Mouse (Mus musculus): ENCODE data around the gene Bag6. TPM values are rescaled to one million over a fixed set of nuclear protein-coding genes. Genes with fewer than 3 reads are reported as not detected.
A peak's percentile ranks its signal among the peaks of the same experiment; 100 is the strongest.

Bag6 gene
- polyA plus RNA-seq, 1 experiment = 271 TPM

DNA sequence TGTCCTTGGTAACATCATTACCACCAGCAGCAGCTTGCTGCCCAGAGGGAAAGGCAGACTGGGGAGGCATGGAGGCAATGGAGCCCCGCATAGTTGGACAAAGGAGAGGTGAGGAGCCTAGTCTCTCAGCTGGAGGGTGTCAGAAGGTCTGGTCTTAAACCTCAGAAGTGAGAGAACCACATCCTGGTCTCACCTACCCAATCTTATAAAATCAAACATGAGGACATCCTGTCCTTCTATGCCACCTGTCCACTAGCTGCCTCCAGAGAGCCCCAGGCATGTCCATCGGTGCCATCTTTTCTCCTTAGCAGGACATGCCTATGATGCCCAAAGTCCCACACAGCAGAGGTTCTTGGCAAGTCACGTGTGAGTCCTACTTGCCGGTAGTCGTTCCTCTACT lies 45.1 kb downstream of the Bag6 start:
- H3K79me2 ChIP-seq (ENCODE audit: control insufficient read depth, insufficient read depth) = no peaks in the 10 kb centered on the region
- H3ac ChIP-seq (ENCODE audit: control insufficient read depth, insufficient read length) = no peak overlapping the region
- H3K36me3 ChIP-seq (ENCODE audit: control insufficient read depth, insufficient read depth) = no peaks in the 10 kb centered on the region
- no peaks in the 10 kb centered on the region for H3K27me3 ChIP-seq (ENCODE audit: control insufficient read depth, insufficient read depth, insufficient read length)
- H3K4me3 ChIP-seq = no peak overlapping the region
- TF ChIP-seq MYOG (IDR thresholded peaks at IDR 0.05; ENCODE audit: control insufficient read depth in 1 of 3, insufficient read depth in 1 of 3, insufficient read length in 2 of 3, low read depth in 2 of 3) = no peak
- TF ChIP-seq REST (IDR thresholded peaks at IDR 0.05; ENCODE audit: insufficient read depth, insufficient read length) = no peak
- no peak for TF ChIP-seq USF1 (IDR thresholded peaks at IDR 0.05; ENCODE audit: low read depth)
- TF ChIP-seq CEBPB (IDR thresholded peaks at IDR 0.05; ENCODE audit: insufficient read depth, poor library complexity, severe bottlenecking) = no peak
- TF ChIP-seq POLR2AphosphoS2 (IDR thresholded peaks at IDR 0.05; ENCODE audit: insufficient read length, low read depth) = no peak
- TF ChIP-seq TCF12 (IDR thresholded peaks at IDR 0.05; ENCODE audit: insufficient read depth, poor library complexity, severe bottlenecking) = no peak
- no peak for TF ChIP-seq E2F4 (IDR thresholded peaks at IDR 0.05; ENCODE audit: insufficient read depth)
- no peak for TF ChIP-seq MYOD1 (IDR thresholded peaks at IDR 0.05; ENCODE audit: control insufficient read depth in 1 of 3, insufficient read length in 2 of 3, low read depth in 2 of 3)
- no peak for TF ChIP-seq SRF (IDR thresholded peaks at IDR 0.05; ENCODE audit: control insufficient read depth, insufficient read length, low read depth)
- no peak for TF ChIP-seq POLR2A (IDR thresholded peaks at IDR 0.05; ENCODE audit: insufficient read length, low read depth)
- TF ChIP-seq TCF3 (IDR thresholded peaks at IDR 0.05; ENCODE audit: insufficient read length, low read depth) = no peak
- TF ChIP-seq MAX (IDR thresholded peaks at IDR 0.05; ENCODE audit: low read depth) = no peak
- no peak overlapping the region for H3K4me2 ChIP-seq (ENCODE audit: low read depth)

DNA sequence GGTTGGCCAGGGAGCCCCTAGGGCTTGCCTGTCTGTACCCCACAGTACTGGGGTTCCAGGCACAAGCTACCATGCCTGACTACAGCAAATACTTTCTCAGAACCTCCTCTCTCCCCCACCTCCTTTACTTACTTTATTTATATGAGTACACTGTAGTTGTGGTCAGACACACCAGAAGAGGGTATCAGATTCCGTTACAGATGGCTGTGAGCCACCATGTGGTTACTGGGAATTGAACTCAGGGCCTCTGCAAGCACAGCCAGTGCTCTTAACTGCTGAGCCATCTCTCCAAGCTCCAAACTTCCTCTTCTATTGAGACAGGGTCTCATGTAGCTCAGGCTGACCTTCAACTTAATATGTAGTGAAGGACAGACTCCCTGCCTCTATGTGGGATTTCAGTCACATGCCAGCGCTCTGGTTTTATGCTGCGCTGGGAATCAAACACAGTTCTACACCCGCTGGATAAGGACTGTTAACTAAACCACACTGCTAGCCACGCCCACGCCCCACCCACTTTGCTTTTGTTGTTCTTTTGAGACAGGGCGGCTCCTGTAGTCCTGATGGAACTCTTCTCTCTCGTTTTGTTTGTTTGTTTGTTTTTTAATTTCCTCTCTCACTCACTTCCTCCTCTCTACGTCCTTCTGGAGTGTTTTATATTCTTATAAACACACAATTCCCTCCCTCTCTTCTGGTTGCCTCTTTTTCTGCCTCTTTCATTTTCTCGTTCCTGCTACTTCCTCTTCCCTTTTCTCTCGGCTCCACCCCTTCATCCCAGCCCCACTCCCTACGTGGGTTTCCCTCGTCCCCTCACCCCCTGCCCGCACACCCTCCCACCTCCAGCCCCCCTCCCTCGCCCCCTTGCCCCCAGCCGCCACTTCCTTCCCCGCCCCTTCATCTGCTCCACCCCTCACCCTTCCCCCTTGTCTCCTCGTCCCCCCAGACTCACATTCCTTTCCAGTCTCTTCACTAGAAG lies 50.9 kb downstream of the Bag6 start:
- Histone ChIP-seq H3K27me3 (ENCODE audit: control insufficient read depth, insufficient read depth, insufficient read length) (no peaks in the 10 kb centered on the region), H3K79me2 (ENCODE audit: control insufficient read depth, insufficient read depth) (no peaks in the 10 kb centered on the region), H3K36me3 (ENCODE audit: control insufficient read depth, insufficient read depth) (no peaks in the 10 kb centered on the region), H3K4me2 (ENCODE audit: low read depth) (peak overlapping the region; percentile 68), H3ac (ENCODE audit: control insufficient read depth, insufficient read length) (no peak overlapping the region), H3K4me3 (peak overlapping the region; percentile 29)
- TF ChIP-seq MYOD1 (IDR thresholded peaks at IDR 0.05; ENCODE audit: control insufficient read depth in 1 of 3, insufficient read length in 2 of 3, low read depth in 2 of 3) (no peak), SRF (IDR thresholded peaks at IDR 0.05; ENCODE audit: control insufficient read depth, insufficient read length, low read depth) (no peak), POLR2A (IDR thresholded peaks at IDR 0.05; ENCODE audit: insufficient read length, low read depth) (peak; percentile 38)

DNA sequence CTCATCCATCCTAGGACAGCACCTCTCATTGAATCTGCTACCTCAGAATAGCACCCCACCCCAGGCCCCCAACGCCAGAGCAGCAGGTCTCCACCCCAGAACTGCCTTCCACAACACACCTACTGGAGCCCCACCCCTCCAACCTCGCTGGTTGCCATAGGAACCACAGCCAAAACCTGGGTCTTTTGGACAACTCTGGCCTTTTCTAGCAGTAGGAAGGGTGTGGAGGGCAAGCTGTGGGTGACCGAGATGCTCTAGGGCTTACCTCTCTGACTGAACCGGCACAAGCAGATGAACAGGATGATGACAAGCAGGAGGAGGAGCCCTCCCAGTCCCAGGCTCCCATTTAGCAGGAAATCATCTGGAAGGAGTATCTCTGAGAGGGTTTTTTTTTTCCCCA lies 51.7 kb downstream of the Bag6 start:
- no peak overlapping the region for H3ac ChIP-seq (ENCODE audit: control insufficient read depth, insufficient read length)
- no peaks in the 10 kb centered on the region for H3K79me2 ChIP-seq (ENCODE audit: control insufficient read depth, insufficient read depth)
- no peaks in the 10 kb centered on the region for H3K36me3 ChIP-seq (ENCODE audit: control insufficient read depth, insufficient read depth)
- TF ChIP-seq SRF (IDR thresholded peaks at IDR 0.05; ENCODE audit: control insufficient read depth, insufficient read length, low read depth) (no peak), MYOG (IDR thresholded peaks at IDR 0.05; ENCODE audit: control insufficient read depth in 1 of 3, insufficient read depth in 1 of 3, insufficient read length in 2 of 3, low read depth in 2 of 3) (no peak), POLR2AphosphoS2 (IDR thresholded peaks at IDR 0.05; ENCODE audit: insufficient read length, low read depth) (no peak), MAX (IDR thresholded peaks at IDR 0.05; ENCODE audit: low read depth) (no peak), MYOD1 (IDR thresholded peaks at IDR 0.05; ENCODE audit: control insufficient read depth in 1 of 3, insufficient read length in 2 of 3, low read depth in 2 of 3) (no peak), CEBPB (IDR thresholded peaks at IDR 0.05; ENCODE audit: insufficient read depth, poor library complexity, severe bottlenecking) (no peak)
- peak overlapping the region; percentile 29 for H3K4me3 ChIP-seq
- no peaks in the 10 kb centered on the region for H3K27me3 ChIP-seq (ENCODE audit: control insufficient read depth, insufficient read depth, insufficient read length)
- peak overlapping the region; percentile 38 for H3K4me2 ChIP-seq (ENCODE audit: low read depth)

DNA sequence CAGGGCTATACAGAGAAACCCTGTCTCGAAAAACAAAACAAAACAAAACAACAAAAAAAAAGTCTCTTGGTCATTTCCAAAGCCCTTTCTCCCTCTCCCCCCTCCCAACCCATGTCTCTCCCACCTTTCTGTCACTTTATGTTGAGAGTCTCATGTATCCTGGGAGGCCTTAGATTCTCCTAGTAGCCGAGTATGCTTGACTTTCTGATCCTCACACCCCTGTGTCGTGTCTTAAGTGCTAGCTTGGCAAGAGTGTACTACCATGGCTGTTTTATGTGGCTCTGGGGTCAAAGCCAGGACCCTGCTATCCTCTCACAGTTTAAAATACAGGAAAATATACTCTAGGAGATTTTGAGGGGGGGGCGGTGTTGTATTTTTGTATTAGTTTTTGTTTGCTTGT lies 52.4 kb downstream of the Bag6 start:
- Histone ChIP-seq H3K4me2 (ENCODE audit: low read depth) (no peak overlapping the region), H3K36me3 (ENCODE audit: control insufficient read depth, insufficient read depth) (no peaks in the 10 kb centered on the region), H3K27me3 (ENCODE audit: control insufficient read depth, insufficient read depth, insufficient read length) (no peaks in the 10 kb centered on the region), H3K79me2 (ENCODE audit: control insufficient read depth, insufficient read depth) (no peaks in the 10 kb centered on the region), H3K4me3 (no peak overlapping the region), H3ac (ENCODE audit: control insufficient read depth, insufficient read length) (no peak overlapping the region)
- TF ChIP-seq MYOD1 (IDR thresholded peaks at IDR 0.05; ENCODE audit: control insufficient read depth in 1 of 3, insufficient read length in 2 of 3, low read depth in 2 of 3) (no peak), MYOG (IDR thresholded peaks at IDR 0.05; ENCODE audit: control insufficient read depth in 1 of 3, insufficient read depth in 1 of 3, insufficient read length in 2 of 3, low read depth in 2 of 3) (no peak), TCF12 (IDR thresholded peaks at IDR 0.05; ENCODE audit: insufficient read depth, poor library complexity, severe bottlenecking) (no peak), E2F4 (IDR thresholded peaks at IDR 0.05; ENCODE audit: insufficient read depth) (no peak), SRF (IDR thresholded peaks at IDR 0.05; ENCODE audit: control insufficient read depth, insufficient read length, low read depth) (no peak), MAX (IDR thresholded peaks at IDR 0.05; ENCODE audit: low read depth) (no peak), CEBPB (IDR thresholded peaks at IDR 0.05; ENCODE audit: insufficient read depth, poor library complexity, severe bottlenecking) (no peak), POLR2A (IDR thresholded peaks at IDR 0.05; ENCODE audit: insufficient read length, low read depth) (no peak), REST (IDR thresholded peaks at IDR 0.05; ENCODE audit: insufficient read depth, insufficient read length) (no peak), TCF3 (IDR thresholded peaks at IDR 0.05; ENCODE audit: insufficient read length, low read depth) (no peak), POLR2AphosphoS2 (IDR thresholded peaks at IDR 0.05; ENCODE audit: insufficient read length, low read depth) (no peak), USF1 (IDR thresholded peaks at IDR 0.05; ENCODE audit: low read depth) (no peak)

All from myocyte (in vitro differentiated cells).